ENCODE assay signal across 15 mouse cellular contexts in the genomic region with DNA sequence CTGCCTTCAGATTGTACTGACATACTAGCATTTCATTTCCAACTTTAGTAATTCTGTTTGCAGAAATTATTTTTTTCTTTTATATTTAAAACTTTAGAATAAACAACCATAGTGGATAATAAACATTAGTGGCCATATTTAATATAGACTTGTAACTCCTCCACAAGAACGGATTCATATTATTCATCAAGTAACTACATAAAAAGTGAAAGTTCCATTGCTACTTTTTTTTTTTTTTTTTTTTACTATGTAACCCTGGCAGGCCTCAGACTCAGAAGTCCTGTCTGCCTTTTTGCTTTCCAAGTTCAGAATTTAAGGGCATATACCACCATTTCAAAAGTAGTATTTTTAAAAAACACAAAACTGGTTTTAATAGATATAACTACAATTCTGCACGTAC. TPM values are rescaled to one million over a fixed set of nuclear protein-coding genes. Genes with fewer than 3 reads are reported as not detected.
DNase-seq lines count a peak whose midpoint lies in the region; ATAC-seq and TF ChIP-seq lines count a peak whose summit lies in the region.
"Had no signal": no experiment of that assay in that cellular context is flagged by ENCODE, and none has a peak within 500 bp of the region (broad histone marks: within the 10 kb centered on the region; RNA-seq: fewer than 3 reads in every experiment).

No protein-coding gene starts in this region.

- no peak overlapping the region for H3K4me3 ChIP-seq in hindbrain, embryonic 12.5 days
- H3K4me3 ChIP-seq in hindbrain, embryonic 10.5 days: no peak overlapping the region
- peak overlapping the region; percentile 6 for H3K4me3 ChIP-seq in C2C12 (ENCODE audit: insufficient read depth, poor library complexity, severe bottlenecking)
- 0 out of 2 replicates have a peak overlapping the region, but pooled peaks have one; percentile 21 for H3K4me3 ChIP-seq in forebrain, embryonic 13.5 days
- peak overlapping the region; percentile 36 for H3K4me3 ChIP-seq in midbrain, embryonic 14.5 days (replicated peaks; ENCODE audit: low read depth, low read length)
- H3K4me3 ChIP-seq in kidney, embryonic 14.5 days (ENCODE audit: low read length): no peak overlapping the region

- no peak overlapping the region for H3K9ac ChIP-seq in hindbrain, embryonic 12.5 days
- H3K9ac ChIP-seq in forebrain, embryonic 13.5 days: no peak overlapping the region
- H3K9ac ChIP-seq in midbrain, embryonic 14.5 days (replicated peaks; ENCODE audit: low read length): no peak overlapping the region
- no peak overlapping the region for H3K9ac ChIP-seq in kidney, embryonic 14.5 days (ENCODE audit: low read depth, low read length)
- H3K9ac ChIP-seq: lung, embryonic 14.5 days had no signal

- peaks cover 10% of the 10 kb centered on the region for H3K4me1 ChIP-seq in hindbrain, embryonic 12.5 days
- H3K4me1 ChIP-seq in hindbrain, embryonic 10.5 days (replicated peaks): peaks cover 35% of the 10 kb centered on the region
- H3K4me1 ChIP-seq in forebrain, embryonic 13.5 days: peaks cover 20% of the 10 kb centered on the region
- peaks cover 9% of the 10 kb centered on the region for H3K4me1 ChIP-seq in midbrain, embryonic 14.5 days (ENCODE audit: control insufficient read depth, insufficient read depth, low read length)
- H3K4me1 ChIP-seq in kidney, embryonic 14.5 days (ENCODE audit: control insufficient read depth, insufficient read depth, low read length): peaks cover 4% of the 10 kb centered on the region; the same call in 1 of the 2 replicates

- no peak overlapping the region for H3ac ChIP-seq in C2C12 (ENCODE audit: control insufficient read depth, insufficient read length, low read depth)

- 90% methylated on average over 2 of the region's 2 CpGs for WGBS in hindbrain, embryonic 12.5 days
- 95% methylated on average over 2 of the region's 2 CpGs for WGBS in hindbrain, embryonic 10.5 days
- 89% methylated on average over 2 of the region's 2 CpGs for WGBS in forebrain, embryonic 13.5 days
- WGBS in midbrain, embryonic 14.5 days: 95% methylated on average over 2 of the region's 2 CpGs
- 82% methylated on average over 2 of the region's 2 CpGs for WGBS in kidney, embryonic 14.5 days

- no peaks in the 10 kb centered on the region for H3K36me3 ChIP-seq in hindbrain, embryonic 12.5 days
- H3K36me3 ChIP-seq in hindbrain, embryonic 10.5 days: peaks cover 2% of the 10 kb centered on the region; the same call in 1 of the 2 replicates
- H3K36me3 ChIP-seq in C2C12 (ENCODE audit: control insufficient read depth, insufficient read depth): no peaks in the 10 kb centered on the region
- no peaks in the 10 kb centered on the region for H3K36me3 ChIP-seq in forebrain, embryonic 13.5 days (ENCODE audit: poor library complexity, severe bottlenecking)
- no peaks in the 10 kb centered on the region for H3K36me3 ChIP-seq in midbrain, embryonic 14.5 days (ENCODE audit: control insufficient read depth, insufficient read depth, low read length)
- H3K36me3 ChIP-seq in kidney, embryonic 14.5 days (ENCODE audit: control insufficient read depth, insufficient read depth, low read length): no peaks in the 10 kb centered on the region

- H3K9me3 ChIP-seq in hindbrain, embryonic 12.5 days (replicated peaks): no peaks in the 10 kb centered on the region
- no peaks in the 10 kb centered on the region for H3K9me3 ChIP-seq in hindbrain, embryonic 10.5 days
- no peaks in the 10 kb centered on the region for H3K9me3 ChIP-seq in forebrain, embryonic 13.5 days (replicated peaks)
- no peaks in the 10 kb centered on the region for H3K9me3 ChIP-seq in midbrain, embryonic 14.5 days (ENCODE audit: control insufficient read depth, low read length)
- no peaks in the 10 kb centered on the region for H3K9me3 ChIP-seq in kidney, embryonic 14.5 days (ENCODE audit: control insufficient read depth, low read length)
- H3K9me3 ChIP-seq: limb, embryonic 10.5 days had no signal

- ATAC-seq in hindbrain, embryonic 12.5 days (ENCODE audit: low FRiP score): no peak
- ATAC-seq in forebrain, embryonic 13.5 days: no peak
- ATAC-seq in midbrain, embryonic 14.5 days (ENCODE audit: low FRiP score, low TSS enrichment): no peak
- ATAC-seq in kidney, embryonic 14.5 days (ENCODE audit: low FRiP score, low TSS enrichment): no peak
- ATAC-seq: CD4-positive, CD25-positive, alpha-beta regulatory T cell, adult 4 months had no signal

- no peaks in the 10 kb centered on the region for H3K27me3 ChIP-seq in hindbrain, embryonic 12.5 days
- H3K27me3 ChIP-seq in hindbrain, embryonic 10.5 days (ENCODE audit: insufficient read depth, poor library complexity, severe bottlenecking): no peaks in the 10 kb centered on the region
- no peaks in the 10 kb centered on the region for H3K27me3 ChIP-seq in C2C12 (ENCODE audit: control insufficient read depth, insufficient read depth, insufficient read length)
- H3K27me3 ChIP-seq in forebrain, embryonic 13.5 days: no peaks in the 10 kb centered on the region
- no peaks in the 10 kb centered on the region for H3K27me3 ChIP-seq in midbrain, embryonic 14.5 days (ENCODE audit: control insufficient read depth, insufficient read depth, low read length)
- no peaks in the 10 kb centered on the region for H3K27me3 ChIP-seq in kidney, embryonic 14.5 days (ENCODE audit: control insufficient read depth, insufficient read depth, low read length)

- H3K79me3 ChIP-seq in C2C12 (ENCODE audit: low read depth): peaks cover 52% of the 10 kb centered on the region

- TF ChIP-seq CTCF in C2C12 (IDR thresholded peaks at IDR 0.05; ENCODE audit: control insufficient read depth, insufficient read depth, insufficient read length): no peak

- H3K4me2 ChIP-seq in hindbrain, embryonic 12.5 days (replicated peaks): peak overlapping the region; percentile 70
- H3K4me2 ChIP-seq in forebrain, embryonic 13.5 days: peak overlapping the region; percentile 41
- peak overlapping the region; percentile 68 for H3K4me2 ChIP-seq in midbrain, embryonic 14.5 days (ENCODE audit: low read length)
- no peak overlapping the region for H3K4me2 ChIP-seq in kidney, embryonic 14.5 days (replicated peaks; ENCODE audit: low read depth, low read length)

- peaks cover 78% of the 10 kb centered on the region for H3K79me2 ChIP-seq in C2C12 (ENCODE audit: control insufficient read depth, insufficient read depth)

- H3K27ac ChIP-seq in hindbrain, embryonic 12.5 days: no peak overlapping the region
- H3K27ac ChIP-seq in hindbrain, embryonic 10.5 days: no peak overlapping the region
- H3K27ac ChIP-seq in forebrain, embryonic 13.5 days: no peak overlapping the region
- no peak overlapping the region for H3K27ac ChIP-seq in midbrain, embryonic 14.5 days (replicated peaks; ENCODE audit: low read depth, low read length)
- no peak overlapping the region for H3K27ac ChIP-seq in kidney, embryonic 14.5 days (ENCODE audit: low read depth, low read length)
- H3K27ac ChIP-seq: limb, embryonic 10.5 days had no signal

- DNase-seq in hindbrain, embryonic 10.5 days (ENCODE audit: low spot score): no peak
- no peak for DNase-seq in midbrain, embryonic 14.5 days
- no peak for DNase-seq in layer of hippocampus, adult 11-12 months (ENCODE audit: low spot score)
- no peak for DNase-seq in retina, embryonic 14.5 days (ENCODE audit: low spot score)
- DNase-seq: cerebellum, adult 2 months; gastrocnemius, postnatal 14 days; kidney, postnatal 4 days; lung, embryonic 14.5 days; right cerebral cortex, adult 18-20 months had no signal

TF ChIP-seq in C2C12, 6 proteins besides CTCF, POLR2A, EP300 and RAD21:
- TF ChIP-seq USF1 (IDR thresholded peaks at IDR 0.05; ENCODE audit: low read depth) (no peak), FOSL1 (IDR thresholded peaks at IDR 0.05; ENCODE audit: insufficient read depth, low read length, poor library complexity, severe bottlenecking) (no peak), CEBPB (IDR thresholded peaks at IDR 0.05; ENCODE audit: low read depth) (no peak), MYOG (IDR thresholded peaks at IDR 0.05; ENCODE audit: control insufficient read depth, extremely low read depth, insufficient read length) (no peak), MAX (IDR thresholded peaks at IDR 0.05) (no peak)

RNA-seq across cellular contexts. Expression of a gene that starts 2.9 kb away (rescaled TPM):
- polyA plus RNA-seq in hindbrain, embryonic 12.5 days (2016; fragmentation: Nextera tagmentation; extraction: Ambion mirVana): 21.3 and 21.7 TPM in 2 replicates
- 14.3 and 14.7 TPM in 2 replicates for polyA plus RNA-seq in hindbrain, embryonic 10.5 days (2016; fragmentation: Nextera tagmentation; extraction: Ambion mirVana)
- polyA plus RNA-seq in C2C12 (2012; fragmentation: generic; extraction: Trizol): 3.9 TPM
- polyA plus RNA-seq in forebrain, embryonic 13.5 days (2015; fragmentation: Nextera tagmentation; extraction: Ambion mirVana): 16.2 and 18.5 TPM in 2 replicates
- 25.3 and 29.3 TPM in 2 replicates for polyA plus RNA-seq in midbrain, embryonic 14.5 days (2014; fragmentation: Nextera tagmentation; extraction: Ambion mirVana)
- polyA plus RNA-seq in kidney, embryonic 14.5 days (2014; fragmentation: Nextera tagmentation; extraction: Ambion mirVana): 20.3 and 24.2 TPM in 2 replicates

RNA-seq across cellular contexts. Expression of a gene that starts 43.0 kb away (rescaled TPM):
- 55.1 and 57.8 TPM in 2 replicates for polyA plus RNA-seq in hindbrain, embryonic 12.5 days (2016; fragmentation: Nextera tagmentation; extraction: Ambion mirVana)
- 47.0 and 66.3 TPM in 2 replicates for polyA plus RNA-seq in hindbrain, embryonic 10.5 days (2016; fragmentation: Nextera tagmentation; extraction: Ambion mirVana)
- polyA plus RNA-seq in C2C12 (2012; fragmentation: generic; extraction: Trizol): 4.6 TPM
- polyA plus RNA-seq in forebrain, embryonic 13.5 days (2015; fragmentation: Nextera tagmentation; extraction: Ambion mirVana): 62.0 and 65.6 TPM in 2 replicates
- 32.1 and 39.7 TPM in 2 replicates for polyA plus RNA-seq in midbrain, embryonic 14.5 days (2014; fragmentation: Nextera tagmentation; extraction: Ambion mirVana)
- 48.5 and 48.9 TPM in 2 replicates for polyA plus RNA-seq in kidney, embryonic 14.5 days (2014; fragmentation: Nextera tagmentation; extraction: Ambion mirVana)

Comparison
In these comparisons a context has a peak if more than half of its experiments do, and no peak if none do; other contexts are left out.
1. H3K4me3 ChIP-seq: peak in C2C12 (single experiment), forebrain, embryonic 13.5 days (single experiment) and midbrain, embryonic 14.5 days (single experiment); none in hindbrain, embryonic 12.5 days (single experiment), hindbrain, embryonic 10.5 days (single experiment) and kidney, embryonic 14.5 days (single experiment).